Mouse (Mus musculus): ENCODE data around the gene Pglyrp3. TPM values are rescaled to one million over a fixed set of nuclear protein-coding genes. Genes with fewer than 3 reads are reported as not detected.
A peak's percentile ranks its signal among the peaks of the same experiment; 100 is the strongest.

Pglyrp3 gene
- total and polyA plus RNA-seq, 3 experiments, result not detected

- no peak for DNase-seq (ENCODE audit: low read depth, low spot score)
- H3K27ac ChIP-seq (ENCODE audit: control insufficient read depth, low read depth, low read length), result no peak overlapping the region
- no peaks in the 10 kb centered on the region for H3K4me1 ChIP-seq (ENCODE audit: control insufficient read depth in 1 of 2, insufficient read depth in 2 of 2, low read length in 2 of 2)
- no peak overlapping the region for H3K9ac ChIP-seq (ENCODE audit: control insufficient read depth, low read depth, low read length, poor library complexity, severe bottlenecking)
- no peaks in the 10 kb centered on the region for H3K9me3 ChIP-seq (replicated peaks; ENCODE audit: insufficient read depth, low read length)
- H3K27me3 ChIP-seq (ENCODE audit: control insufficient read depth in 1 of 2, insufficient read depth in 2 of 2, low read length in 2 of 2), result no peaks in the 10 kb centered on the region
- H3K36me3 ChIP-seq (ENCODE audit: control insufficient read depth in 1 of 2, insufficient read depth in 2 of 2, low read length in 2 of 2), result no peaks in the 10 kb centered on the region
- no peak overlapping the region for H3K4me3 ChIP-seq (ENCODE audit: control insufficient read depth in 1 of 2, insufficient read depth in 1 of 2, low read depth in 2 of 2, low read length in 2 of 2)
- no peak for TF ChIP-seq NELFE (IDR thresholded peaks at IDR 0.05; ENCODE audit: low read depth, low read length)
- H3K79me2 ChIP-seq (ENCODE audit: control insufficient read depth, insufficient read depth, low read length, poor library complexity), result no peaks in the 10 kb centered on the region
These were observed 18.8 kb downstream of the Pglyrp3 start for GRCm38 (mm10) chr3:92033203-92033602.

- Histone ChIP-seq H3K4me3 (ENCODE audit: control insufficient read depth in 1 of 2, insufficient read depth in 1 of 2, low read depth in 2 of 2, low read length in 2 of 2) (no peak overlapping the region), H3K9ac (ENCODE audit: control insufficient read depth, low read depth, low read length, poor library complexity, severe bottlenecking) (no peak overlapping the region), H3K79me2 (ENCODE audit: control insufficient read depth, insufficient read depth, low read length, poor library complexity) (no peaks in the 10 kb centered on the region), H3K36me3 (ENCODE audit: control insufficient read depth in 1 of 2, insufficient read depth in 2 of 2, low read length in 2 of 2) (no peaks in the 10 kb centered on the region), H3K9me3 (replicated peaks; ENCODE audit: insufficient read depth, low read length) (no peaks in the 10 kb centered on the region), H3K27ac (ENCODE audit: control insufficient read depth, low read depth, low read length) (no peak overlapping the region), H3K27me3 (ENCODE audit: control insufficient read depth in 1 of 2, insufficient read depth in 2 of 2, low read length in 2 of 2) (no peaks in the 10 kb centered on the region), H3K4me1 (ENCODE audit: control insufficient read depth in 1 of 2, insufficient read depth in 2 of 2, low read length in 2 of 2) (no peaks in the 10 kb centered on the region)
- TF ChIP-seq KAT2A (conservative IDR thresholded peaks at IDR 0.05; ENCODE audit: low read depth, low read length) (no peak), ZMIZ1 (IDR thresholded peaks at IDR 0.05; ENCODE audit: low read depth, low read length) (no peak), NELFE (IDR thresholded peaks at IDR 0.05; ENCODE audit: low read depth, low read length) (no peak), MEF2A (IDR thresholded peaks at IDR 0.05; ENCODE audit: extremely low read depth, insufficient replicate concordance, low read depth, low read length, poor library complexity, severe bottlenecking) (no peak), USF2 (IDR thresholded peaks at IDR 0.05; ENCODE audit: borderline replicate concordance in 1 of 2, insufficient read depth in 1 of 2, low read depth in 1 of 2, low read length in 2 of 2) (no peak), UBTF (IDR thresholded peaks at IDR 0.05; ENCODE audit: borderline replicate concordance, insufficient read depth, low read depth, low read length) (no peak)
- no peak for DNase-seq (ENCODE audit: low read depth, low spot score)
These were observed 19.5 kb downstream of the Pglyrp3 start for GRCm38 (mm10) chr3:92033892-92034291.

- DNase-seq (ENCODE audit: low read depth, low spot score), result peak; percentile 31
- Histone ChIP-seq H3K4me1 (ENCODE audit: control insufficient read depth in 1 of 2, insufficient read depth in 2 of 2, low read length in 2 of 2) (no peaks in the 10 kb centered on the region), H3K9ac (ENCODE audit: control insufficient read depth, low read depth, low read length, poor library complexity, severe bottlenecking) (no peak overlapping the region), H3K36me3 (ENCODE audit: control insufficient read depth in 1 of 2, insufficient read depth in 2 of 2, low read length in 2 of 2) (no peaks in the 10 kb centered on the region), H3K27ac (ENCODE audit: control insufficient read depth, low read depth, low read length) (no peak overlapping the region), H3K79me2 (ENCODE audit: control insufficient read depth, insufficient read depth, low read length, poor library complexity) (no peaks in the 10 kb centered on the region), H3K4me3 (ENCODE audit: control insufficient read depth in 1 of 2, insufficient read depth in 1 of 2, low read depth in 2 of 2, low read length in 2 of 2) (no peak overlapping the region), H3K27me3 (ENCODE audit: control insufficient read depth in 1 of 2, insufficient read depth in 2 of 2, low read length in 2 of 2) (no peaks in the 10 kb centered on the region), H3K9me3 (replicated peaks; ENCODE audit: insufficient read depth, low read length) (no peaks in the 10 kb centered on the region)
- no peak for TF ChIP-seq EP300 (IDR thresholded peaks at IDR 0.05; ENCODE audit: low read depth in 1 of 2, low read length in 2 of 2)
- no peak for TF ChIP-seq NELFE (IDR thresholded peaks at IDR 0.05; ENCODE audit: low read depth, low read length)
- TF ChIP-seq ELF1 (IDR thresholded peaks at IDR 0.05; ENCODE audit: low read depth, low read length), result no peak
- TF ChIP-seq MXI1 (IDR thresholded peaks at IDR 0.05; ENCODE audit: low read depth, low read length), result no peak
- TF ChIP-seq USF1 (IDR thresholded peaks at IDR 0.05; ENCODE audit: low read depth, low read length), result no peak
- TF ChIP-seq E2F4 (IDR thresholded peaks at IDR 0.05; ENCODE audit: borderline replicate concordance, low read depth, low read length), result no peak
- no peak for TF ChIP-seq MYC (IDR thresholded peaks at IDR 0.05; ENCODE audit: low read depth, low read length)
- peak; percentile 27 for TF ChIP-seq RAD21 (IDR thresholded peaks at IDR 0.05; ENCODE audit: low read depth, low read length)
- no peak for TF ChIP-seq MAFK (IDR thresholded peaks at IDR 0.05; ENCODE audit: borderline replicate concordance, low read depth, low read length)
- TF ChIP-seq TCF12 (IDR thresholded peaks at IDR 0.05; ENCODE audit: low read depth, low read length), result no peak
- TF ChIP-seq POLR2A (IDR thresholded peaks at IDR 0.05; ENCODE audit: control insufficient read depth in 1 of 2, insufficient read depth in 1 of 2, low read depth in 1 of 2, low read length in 2 of 2, poor library complexity in 1 of 2), result no peak
- peak in 2 of 3 experiments; percentile 50 to 59; a peak in 4 of 6 replicates for TF ChIP-seq CTCF (IDR thresholded peaks at IDR 0.05 in 2 of 3, conservative IDR thresholded peaks at IDR 0.05 in 1 of 3; ENCODE audit: control insufficient read depth in 1 of 3, insufficient read depth in 1 of 3, low read depth in 2 of 3, low read length in 3 of 3, poor library complexity in 1 of 3, severe bottlenecking in 1 of 3)
- TF ChIP-seq SIN3A (IDR thresholded peaks at IDR 0.05; ENCODE audit: low read length), result no peak
- no peak for TF ChIP-seq GATA1 (IDR thresholded peaks at IDR 0.05; ENCODE audit: low read depth, low read length)
- no peak for TF ChIP-seq NRF1 (IDR thresholded peaks at IDR 0.05; ENCODE audit: insufficient read depth, low read depth, low read length, poor library complexity, severe bottlenecking)
- TF ChIP-seq SMC3 (IDR thresholded peaks at IDR 0.05; ENCODE audit: low read depth, low read length), result peak; percentile 49
- no peak for TF ChIP-seq ZKSCAN1 (IDR thresholded peaks at IDR 0.05; ENCODE audit: low read depth, low read length)
- TF ChIP-seq MAX (IDR thresholded peaks at IDR 0.05; ENCODE audit: low read length), result no peak
These were observed 36.1 kb downstream of the Pglyrp3 start for GRCm38 (mm10) chr3:92050382-92051054.

All from MEL (cell line).